Mouse (Mus musculus): ENCODE measurements around the gene Cldn6.

- no peak for TF ChIP-seq GATA1 (IDR thresholded peaks at IDR 0.05; ENCODE audit: borderline replicate concordance, low read length)
- no peak for TF ChIP-seq FLI1 (IDR thresholded peaks at IDR 0.05; ENCODE audit: low read length)
These were observed 43.5 kb downstream of the Cldn6 start, which contains the start of gene 1520401A03Rik for GRCm38 (mm10) chr17:23722376-23723125.

Measured in megakaryocyte, embryonic 14.5 days (primary cell).